Mouse (Mus musculus): ENCODE results near the gene Pla2g4d. TPM values are rescaled to one million over a fixed set of nuclear protein-coding genes. Genes with fewer than 3 reads are reported as not detected.

Gene Pla2g4d
- total and polyA plus RNA-seq, 2 experiments from 2014 or later: 0.10 to 0.11 TPM

DNA sequence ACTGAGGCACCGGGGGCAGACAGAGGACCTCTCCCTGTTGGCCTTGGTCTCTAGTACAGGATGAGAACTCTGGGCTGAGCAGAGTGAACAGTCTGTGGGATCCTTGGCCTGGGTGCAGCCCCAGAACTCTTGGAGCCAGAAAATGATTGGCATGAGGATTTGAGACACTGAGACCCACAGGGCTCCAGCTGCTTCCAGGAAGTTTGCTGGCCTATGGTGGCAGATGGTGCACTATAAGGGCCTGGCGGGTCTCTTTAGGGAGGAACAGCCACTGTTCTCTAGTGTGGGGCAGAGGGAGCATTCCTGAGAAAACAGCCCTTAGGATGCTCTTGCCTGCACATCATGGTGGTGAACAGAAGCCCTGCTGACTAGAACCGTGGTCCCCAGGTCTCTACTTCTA lies 596 bp downstream of the Pla2g4d start:
- H3K36me3 ChIP-seq (ENCODE audit: insufficient read depth, low read length): no peaks in the 10 kb centered on the region
- no peak for DNase-seq (ENCODE audit: low spot score)
- no peak for ATAC-seq (ENCODE audit: low FRiP score)
- no peaks in the 10 kb centered on the region for H3K9me3 ChIP-seq (ENCODE audit: low read length)
- no peak overlapping the region for H3K27ac ChIP-seq (ENCODE audit: low read depth, low read length)
- H3K4me2 ChIP-seq (ENCODE audit: low read depth, low read length, poor library complexity, severe bottlenecking): no peak overlapping the region
- TF ChIP-seq CTCF (IDR thresholded peaks at IDR 0.05): no peak
- no peaks in the 10 kb centered on the region for H3K4me1 ChIP-seq (ENCODE audit: insufficient read depth, low read length)
- H3K4me3 ChIP-seq (ENCODE audit: low read depth, low read length): no peak overlapping the region
- H3K9ac ChIP-seq (replicated peaks; ENCODE audit: low read length, poor library complexity, severe bottlenecking): no peak overlapping the region
- no peaks in the 10 kb centered on the region for H3K27me3 ChIP-seq (ENCODE audit: insufficient read depth, low read length)
- WGBS: 85% methylated on average over 3 of the region's 3 CpGs

DNA sequence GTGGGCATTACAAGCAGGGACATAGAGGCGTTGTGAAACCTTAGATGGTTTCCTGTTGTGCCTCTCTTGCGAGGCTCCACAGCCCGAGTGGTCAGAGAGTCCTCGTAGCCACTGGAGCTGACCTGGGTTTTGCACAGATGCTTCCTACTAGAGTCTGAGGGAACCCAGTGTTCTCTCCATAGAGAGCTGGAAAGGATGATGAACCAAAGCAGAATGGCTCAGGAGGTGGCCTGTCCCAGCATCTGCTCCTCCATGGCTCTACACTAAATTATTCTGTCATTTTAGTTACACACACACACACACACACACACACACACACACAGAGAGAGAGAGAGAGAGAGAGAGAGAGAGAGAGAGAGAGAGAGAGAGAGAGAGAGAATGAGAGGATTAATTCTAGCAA lies 3.4 kb downstream of the Pla2g4d start:
- no peak overlapping the region for H3K27ac ChIP-seq (ENCODE audit: low read depth, low read length)
- no peak overlapping the region for H3K9ac ChIP-seq (replicated peaks; ENCODE audit: low read length, poor library complexity, severe bottlenecking)
- no peaks in the 10 kb centered on the region for H3K4me1 ChIP-seq (ENCODE audit: insufficient read depth, low read length)
- WGBS: 77% methylated on average over 4 of the region's 4 CpGs
- no peaks in the 10 kb centered on the region for H3K27me3 ChIP-seq (ENCODE audit: insufficient read depth, low read length)
- no peak for TF ChIP-seq CTCF (IDR thresholded peaks at IDR 0.05)
- H3K4me2 ChIP-seq (ENCODE audit: low read depth, low read length, poor library complexity, severe bottlenecking): no peak overlapping the region
- H3K4me3 ChIP-seq (ENCODE audit: low read depth, low read length): no peak overlapping the region
- peak; percentile 26 for DNase-seq (ENCODE audit: low spot score)
- ATAC-seq (ENCODE audit: low FRiP score): no peak
- H3K36me3 ChIP-seq (ENCODE audit: insufficient read depth, low read length): no peaks in the 10 kb centered on the region
- no peaks in the 10 kb centered on the region for H3K9me3 ChIP-seq (ENCODE audit: low read length)

DNA sequence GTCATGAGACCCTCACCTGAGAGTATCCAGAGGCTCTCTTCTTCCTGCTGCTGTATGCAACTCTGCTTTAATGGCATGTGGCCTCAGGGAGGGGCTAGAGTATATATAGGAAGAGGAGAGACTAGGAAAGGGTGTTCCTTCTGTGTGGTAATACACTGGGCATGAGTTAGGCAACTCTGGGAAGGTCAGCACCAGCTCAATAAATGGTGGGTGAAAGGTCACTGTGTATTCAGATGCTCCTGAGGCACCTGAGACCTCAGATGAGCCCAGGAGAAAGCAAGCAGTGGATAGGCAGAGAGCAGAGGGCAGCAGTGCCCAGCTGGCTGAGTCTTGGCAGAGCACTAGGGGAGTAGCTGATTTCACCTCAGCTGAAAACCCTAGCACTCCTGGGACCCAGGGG lies 4.3 kb downstream of the Pla2g4d start:
- no peaks in the 10 kb centered on the region for H3K36me3 ChIP-seq (ENCODE audit: insufficient read depth, low read length)
- no peak overlapping the region for H3K9ac ChIP-seq (replicated peaks; ENCODE audit: low read length, poor library complexity, severe bottlenecking)
- no peak overlapping the region for H3K4me2 ChIP-seq (ENCODE audit: low read depth, low read length, poor library complexity, severe bottlenecking)
- no peak overlapping the region for H3K27ac ChIP-seq (ENCODE audit: low read depth, low read length)
- DNase-seq (ENCODE audit: low spot score) (no peak), ATAC-seq (ENCODE audit: low FRiP score) (no peak)
- no peak for TF ChIP-seq CTCF (IDR thresholded peaks at IDR 0.05)
- no peaks in the 10 kb centered on the region for H3K27me3 ChIP-seq (ENCODE audit: insufficient read depth, low read length)
- no peak overlapping the region for H3K4me3 ChIP-seq (ENCODE audit: low read depth, low read length)
- no peaks in the 10 kb centered on the region for H3K4me1 ChIP-seq (ENCODE audit: insufficient read depth, low read length)
- H3K9me3 ChIP-seq (ENCODE audit: low read length): no peaks in the 10 kb centered on the region

DNA sequence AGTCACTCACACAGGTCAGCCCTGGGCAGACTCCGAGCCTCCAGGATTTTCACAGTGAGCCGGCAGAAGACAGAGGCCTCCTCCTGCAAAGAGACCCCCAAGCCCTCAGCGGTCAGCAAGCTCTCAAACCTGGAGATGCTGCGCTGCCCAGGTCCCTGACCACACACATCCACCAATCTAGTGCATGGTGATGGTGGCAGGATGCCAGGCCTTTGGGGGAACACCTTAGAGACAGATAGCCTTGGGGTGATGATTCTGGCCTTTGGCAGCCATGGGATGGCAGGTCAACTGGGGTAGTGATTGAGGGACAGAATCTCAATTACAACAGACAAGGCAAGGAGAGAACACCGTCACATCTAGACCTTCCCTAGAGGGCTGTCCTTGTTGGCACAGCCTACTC lies 4.9 kb downstream of the Pla2g4d start:
- no peaks in the 10 kb centered on the region for H3K36me3 ChIP-seq (ENCODE audit: insufficient read depth, low read length)
- no peak for TF ChIP-seq CTCF (IDR thresholded peaks at IDR 0.05)
- no peaks in the 10 kb centered on the region for H3K4me1 ChIP-seq (ENCODE audit: insufficient read depth, low read length)
- H3K9ac ChIP-seq (replicated peaks; ENCODE audit: low read length, poor library complexity, severe bottlenecking): no peak overlapping the region
- H3K9me3 ChIP-seq (ENCODE audit: low read length): no peaks in the 10 kb centered on the region
- H3K27ac ChIP-seq (ENCODE audit: low read depth, low read length): no peak overlapping the region
- H3K4me2 ChIP-seq (ENCODE audit: low read depth, low read length, poor library complexity, severe bottlenecking): no peak overlapping the region
- DNase-seq (ENCODE audit: low spot score) (no peak), ATAC-seq (ENCODE audit: low FRiP score) (no peak)
- WGBS: 78% methylated on average over 5 of the region's 5 CpGs
- H3K4me3 ChIP-seq (ENCODE audit: low read depth, low read length): no peak overlapping the region
- H3K27me3 ChIP-seq (ENCODE audit: insufficient read depth, low read length): no peaks in the 10 kb centered on the region

DNA sequence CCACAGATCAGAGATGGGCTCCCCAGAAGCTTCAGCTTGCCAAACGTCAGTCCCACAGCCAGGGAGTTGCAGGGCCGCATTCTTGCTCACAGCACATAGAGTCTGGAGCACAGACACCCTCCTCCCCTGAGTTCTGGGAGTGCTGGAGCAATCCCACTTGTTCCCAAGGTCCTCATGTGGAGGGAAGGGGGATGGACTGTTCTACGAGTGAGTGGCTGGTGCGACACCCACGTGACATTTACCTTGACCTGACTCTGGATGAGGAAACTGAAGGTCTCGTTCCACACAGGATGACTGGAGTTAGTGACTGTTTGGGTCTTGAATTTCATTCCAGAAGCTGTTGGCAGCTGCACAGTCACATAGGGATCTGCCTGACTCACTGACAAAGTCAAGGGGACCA lies 5.4 kb downstream of the Pla2g4d start:
- Histone ChIP-seq H3K4me3 (ENCODE audit: low read depth, low read length) (no peak overlapping the region), H3K27ac (ENCODE audit: low read depth, low read length) (no peak overlapping the region), H3K9me3 (ENCODE audit: low read length) (no peaks in the 10 kb centered on the region), H3K4me2 (ENCODE audit: low read depth, low read length, poor library complexity, severe bottlenecking) (no peak overlapping the region), H3K27me3 (ENCODE audit: insufficient read depth, low read length) (no peaks in the 10 kb centered on the region), H3K9ac (replicated peaks; ENCODE audit: low read length, poor library complexity, severe bottlenecking) (no peak overlapping the region), H3K36me3 (ENCODE audit: insufficient read depth, low read length) (no peaks in the 10 kb centered on the region), H3K4me1 (ENCODE audit: insufficient read depth, low read length) (no peaks in the 10 kb centered on the region)
- 64% methylated on average over 6 of the region's 6 CpGs for WGBS
- no peak for TF ChIP-seq CTCF (IDR thresholded peaks at IDR 0.05)
- no peak for ATAC-seq (ENCODE audit: low FRiP score)
- no peak for DNase-seq (ENCODE audit: low spot score)

DNA sequence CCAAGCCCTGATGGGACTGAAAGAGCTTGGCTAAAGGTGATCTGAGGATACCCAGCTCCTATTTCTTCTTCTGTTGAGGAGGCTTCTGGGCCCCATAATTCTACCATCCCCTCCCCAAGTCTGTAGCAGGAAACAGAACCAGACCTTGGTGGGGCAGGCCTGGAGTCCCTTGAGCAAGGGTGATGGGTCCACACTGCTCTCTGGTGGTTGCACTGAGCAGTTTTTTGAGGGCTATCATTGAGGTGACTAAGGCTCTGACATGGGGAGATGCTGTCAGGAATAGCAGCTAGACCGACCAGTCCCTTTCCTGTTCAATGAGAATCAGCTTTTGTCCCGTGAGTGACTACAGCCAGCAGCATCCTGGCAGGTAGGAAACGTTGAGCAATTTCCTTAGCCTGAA lies 7.8 kb downstream of the Pla2g4d start:
- no peak for ATAC-seq (ENCODE audit: low FRiP score)
- Histone ChIP-seq H3K4me3 (ENCODE audit: low read depth, low read length) (no peak overlapping the region), H3K4me1 (ENCODE audit: insufficient read depth, low read length) (no peaks in the 10 kb centered on the region), H3K27me3 (ENCODE audit: insufficient read depth, low read length) (no peaks in the 10 kb centered on the region), H3K36me3 (ENCODE audit: insufficient read depth, low read length) (no peaks in the 10 kb centered on the region), H3K4me2 (ENCODE audit: low read depth, low read length, poor library complexity, severe bottlenecking) (no peak overlapping the region), H3K9ac (replicated peaks; ENCODE audit: low read length, poor library complexity, severe bottlenecking) (no peak overlapping the region), H3K9me3 (ENCODE audit: low read length) (no peaks in the 10 kb centered on the region), H3K27ac (ENCODE audit: low read depth, low read length) (no peak overlapping the region)
- DNase-seq (ENCODE audit: low spot score): no peak
- WGBS: 54% methylated on average over 3 of the region's 3 CpGs
- peak; percentile 47 for TF ChIP-seq CTCF (IDR thresholded peaks at IDR 0.05)

DNA sequence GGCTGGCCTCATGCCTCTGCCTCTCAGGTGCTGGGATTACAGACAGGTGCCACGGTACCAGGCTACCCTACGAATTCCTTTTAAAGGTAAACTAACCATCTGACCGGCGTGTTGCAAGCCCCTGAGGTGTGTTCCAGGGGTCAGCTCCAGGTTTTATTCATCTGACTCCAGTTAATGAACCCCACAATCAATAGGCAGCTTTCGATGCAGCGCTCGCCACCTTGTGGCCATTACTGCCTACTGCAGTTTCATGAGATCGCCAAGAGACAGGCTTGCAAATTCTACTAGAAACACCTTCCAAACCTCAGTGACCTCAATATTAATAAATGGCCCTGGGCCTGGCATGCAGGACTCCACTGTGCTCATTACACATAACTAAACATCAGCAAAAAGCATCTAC lies 9.0 kb downstream of the Pla2g4d start:
- Histone ChIP-seq H3K27ac (ENCODE audit: low read depth, low read length) (no peak overlapping the region), H3K4me2 (ENCODE audit: low read depth, low read length, poor library complexity, severe bottlenecking) (no peak overlapping the region), H3K9me3 (ENCODE audit: low read length) (no peaks in the 10 kb centered on the region), H3K36me3 (ENCODE audit: insufficient read depth, low read length) (no peaks in the 10 kb centered on the region), H3K4me1 (ENCODE audit: insufficient read depth, low read length) (no peaks in the 10 kb centered on the region), H3K4me3 (ENCODE audit: low read depth, low read length) (no peak overlapping the region), H3K27me3 (ENCODE audit: insufficient read depth, low read length) (no peaks in the 10 kb centered on the region), H3K9ac (replicated peaks; ENCODE audit: low read length, poor library complexity, severe bottlenecking) (no peak overlapping the region)
- peak; percentile 68 for DNase-seq (ENCODE audit: low spot score)
- WGBS: 13% methylated on average over 8 of the region's 8 CpGs
- TF ChIP-seq CTCF (IDR thresholded peaks at IDR 0.05): peak; percentile 91
- no peak for ATAC-seq (ENCODE audit: low FRiP score)
